Mouse (Mus musculus) lung, embryonic 16.5 days (tissue): Measurements from ENCODE around the gene Cipc. TPM values are rescaled to one million over a fixed set of nuclear protein-coding genes. Genes with fewer than 3 reads are reported as not detected.

Source experiments
- ATAC-seq: fragments of 200-750 bp; cut with Nextera tagmentation; 2 replicates; pipeline ENCODE4 v1.8.0; 2017; ENCODE audit warnings: low read depth, mild to moderate bottlenecking, moderate library complexity
- H3K27ac ChIP-seq: fragments of 300-500 bp; sonication (generic); 2 replicates; pipeline ENCODE4 v1.5.1; 2014; ENCODE audit warnings: mild to moderate bottlenecking, control low read depth, low read length
- H3K27me3 ChIP-seq: fragments of 300-500 bp; sonication (generic); 2 replicates; pipeline ENCODE4 v1.6.1; 2014; ENCODE audit warnings: low read depth, low read length, mixed read lengths; ENCODE audit not compliant: control insufficient read depth, insufficient read depth
- H3K36me3 ChIP-seq: fragments of 300-500 bp; sonication (generic); 2 replicates; pipeline ENCODE4 v1.6.1; 2014; ENCODE audit warnings: low read length; ENCODE audit not compliant: control insufficient read depth, insufficient read depth
- H3K4me1 ChIP-seq: fragments of 300-500 bp; sonication (generic); replicated peaks from 2 replicates; pipeline ENCODE4 v1.6.1; 2014; ENCODE audit warnings: low read length, mixed read lengths; ENCODE audit not compliant: control insufficient read depth, insufficient read depth
- H3K4me2 ChIP-seq: fragments of 300-500 bp; sonication (generic); 2 replicates; pipeline ENCODE4 v1.6.1; 2014; ENCODE audit warnings: low read depth, low read length, control low read depth
- H3K4me3 ChIP-seq: fragments of 300-500 bp; sonication (generic); 2 replicates; pipeline ENCODE4 v1.5.1; 2014; ENCODE audit warnings: mild to moderate bottlenecking, low read length, control low read depth
- H3K9ac ChIP-seq: fragments of 300-500 bp; sonication (generic); 2 replicates; pipeline ENCODE4 v1.6.1; 2014; ENCODE audit warnings: low read length, control low read depth
- H3K9me3 ChIP-seq: fragments of 300-500 bp; sonication (generic); 2 replicates; pipeline ENCODE4 v1.6.1; 2016; ENCODE audit warnings: low read length; ENCODE audit not compliant: control insufficient read depth
- WGBS: fragments of 180-500 bp; shearing (Covaris S2); extraction: QIAGEN DNeasy Blood & Tissue Kit; methylation state at CpG from one replicate; pipeline ENCODE4 v1.1.7; 2014; 5-methylcytosine and 5-hydroxymethylcytosine counted together
- polyA plus RNA-seq: library from polyadenylated mRNA; unstranded; fragments of >200 nt; fragmentation: Nextera tagmentation; extraction: Ambion mirVana; gene quantifications from 2 replicates; pipeline ENCODE4 v1.2.1, GENCODE M21; 2015

The Cipc gene
- polyA plus RNA-seq, 1 experiment from 2014 or later = 20.2 TPM

DNA sequence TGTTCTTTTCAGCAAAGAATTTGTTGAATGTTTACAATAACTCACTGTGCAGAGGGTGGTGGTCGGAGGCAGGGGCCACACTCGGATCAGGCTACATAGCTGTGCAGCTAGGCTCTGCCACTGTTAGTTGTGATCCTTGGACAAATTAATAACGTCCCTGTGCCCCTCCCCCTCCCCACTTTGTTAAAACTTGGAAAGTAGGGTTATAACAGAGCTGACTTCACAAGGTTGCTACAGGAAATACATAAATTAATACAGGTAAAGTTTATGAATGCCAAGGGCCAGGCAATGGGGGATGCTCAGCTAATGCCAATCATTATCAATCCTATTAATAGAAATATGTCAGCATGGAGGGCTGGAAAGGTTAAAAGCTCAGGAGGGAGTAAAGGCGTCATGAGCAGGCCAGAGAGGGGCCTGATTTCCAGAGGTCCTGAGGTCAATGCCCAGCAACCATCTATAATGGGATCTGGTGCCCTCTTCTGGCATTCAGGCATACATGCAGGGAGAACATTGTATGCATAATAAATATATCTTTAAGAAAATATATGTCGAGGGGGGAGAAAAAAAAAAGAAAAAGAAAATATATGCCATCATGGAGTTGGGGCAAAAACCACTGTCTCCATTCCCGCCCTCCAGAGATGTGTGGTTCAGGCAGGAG is 29.8 kb downstream of the Cipc start:
- no peaks in the 10 kb centered on the region for H3K9me3 ChIP-seq
- peaks cover 30% of the 10 kb centered on the region for H3K4me1 ChIP-seq
- ATAC-seq = no peak
- H3K9ac ChIP-seq = no peak overlapping the region
- H3K4me2 ChIP-seq = no peak overlapping the region
- no peaks in the 10 kb centered on the region; the same call in 1 of the 2 replicates for H3K27me3 ChIP-seq
- H3K4me3 ChIP-seq = no peak overlapping the region
- H3K27ac ChIP-seq = no peak overlapping the region
- 53% methylated on average over 6 of the region's 6 CpGs for WGBS
- no peaks in the 10 kb centered on the region for H3K36me3 ChIP-seq

DNA sequence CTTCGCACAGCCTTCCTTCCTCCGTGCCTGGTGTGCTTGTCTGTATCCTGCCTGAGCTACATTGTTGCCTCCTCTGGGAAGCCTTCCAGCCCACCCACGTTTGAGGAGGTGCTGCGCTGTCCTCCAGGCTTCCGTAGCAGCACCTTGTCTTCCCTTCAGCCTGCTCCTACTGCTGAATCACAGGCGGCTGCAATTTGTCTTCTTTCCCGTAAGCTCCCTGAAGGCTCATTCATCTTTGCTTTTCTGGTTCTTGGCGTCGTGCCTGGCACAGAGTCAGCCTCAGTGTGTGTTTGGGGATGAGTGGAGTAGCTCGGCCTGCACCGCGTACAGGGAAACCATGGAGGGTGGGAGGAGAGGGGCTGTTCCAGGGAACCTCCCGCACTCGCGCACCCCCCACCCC is 31.0 kb downstream of the Cipc start:
- Histone ChIP-seq H3K9me3 (no peaks in the 10 kb centered on the region), H3K4me3 (no peak overlapping the region), H3K27ac (no peak overlapping the region), H3K36me3 (no peaks in the 10 kb centered on the region), H3K4me1 (peaks cover 29% of the 10 kb centered on the region), H3K4me2 (no peak overlapping the region), H3K27me3 (peaks cover 4% of the 10 kb centered on the region), H3K9ac (no peak overlapping the region)
- WGBS = 5% methylated on average over 15 of the region's 15 CpGs
- peak; percentile 11; the same call in 1 of the 2 replicates for ATAC-seq

DNA sequence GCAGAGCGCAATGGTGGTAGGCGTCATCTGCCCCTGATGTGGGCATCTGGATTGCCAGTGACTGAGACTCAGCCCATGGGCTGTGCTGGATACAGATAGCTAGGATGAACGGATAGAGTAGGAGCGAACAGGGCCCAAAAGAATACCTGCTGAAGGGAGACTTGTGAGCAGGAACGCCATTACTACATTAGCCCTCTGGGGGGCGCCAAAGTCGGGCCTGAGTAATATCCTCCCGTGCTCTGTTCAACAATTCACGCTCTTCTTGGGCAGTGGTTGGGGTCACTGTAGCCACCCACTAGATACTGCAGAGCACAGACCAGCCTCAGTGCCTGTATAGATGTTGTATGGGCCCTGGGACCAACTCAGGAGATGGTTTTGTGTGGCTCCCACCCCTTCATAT is 34.3 kb downstream of the Cipc start:
- WGBS = 24% methylated on average over 9 of the region's 9 CpGs
- Histone ChIP-seq H3K27me3 (peaks cover 15% of the 10 kb centered on the region), H3K4me2 (no peak overlapping the region), H3K9me3 (no peaks in the 10 kb centered on the region), H3K4me1 (peaks cover 8% of the 10 kb centered on the region), H3K4me3 (no peak overlapping the region), H3K36me3 (no peaks in the 10 kb centered on the region), H3K27ac (no peak overlapping the region), H3K9ac (no peak overlapping the region)
- no peak for ATAC-seq

GRCm38 (mm10) chr12:86983470-86984193 is 36.8 kb downstream of the Cipc start:
- Histone ChIP-seq H3K9me3 (no peaks in the 10 kb centered on the region), H3K4me1 (no peaks in the 10 kb centered on the region), H3K36me3 (no peaks in the 10 kb centered on the region), H3K4me3 (no peak overlapping the region), H3K27ac (no peak overlapping the region), H3K9ac (no peak overlapping the region), H3K27me3 (peaks cover 27% of the 10 kb centered on the region), H3K4me2 (no peak overlapping the region)
- 3% methylated on average over 27 of the region's 28 CpGs for WGBS
- ATAC-seq = peak; percentile 71; the same call in 1 of the 2 replicates

DNA sequence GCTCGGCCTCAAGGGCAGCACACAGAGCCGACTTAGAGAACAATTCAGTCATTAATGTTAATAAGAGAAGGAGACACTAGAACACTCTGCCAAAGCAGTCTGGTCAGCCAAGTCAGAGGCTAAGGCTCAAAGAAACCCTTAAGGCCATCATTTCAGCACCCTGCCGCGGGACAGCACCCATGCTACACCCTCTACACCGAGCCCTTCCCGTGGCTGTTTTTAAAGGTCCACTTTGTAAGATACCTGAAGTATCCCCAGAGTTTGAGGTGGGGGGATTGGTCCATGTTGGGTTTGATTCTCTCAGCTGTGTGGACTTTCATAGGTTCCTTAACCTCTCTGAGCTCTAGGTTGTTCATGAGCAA is 37.3 kb downstream of the Cipc start:
- H3K27me3 ChIP-seq = peaks cover 32% of the 10 kb centered on the region

GRCm38 (mm10) chr12:86986562-86986961 is 39.7 kb downstream of the Cipc start:
- H3K9ac ChIP-seq = no peak overlapping the region
- no peak overlapping the region for H3K4me2 ChIP-seq
- ATAC-seq = no peak
- no peaks in the 10 kb centered on the region for H3K9me3 ChIP-seq
- H3K4me1 ChIP-seq = peaks cover 4% of the 10 kb centered on the region
- H3K36me3 ChIP-seq = no peaks in the 10 kb centered on the region
- peaks cover 55% of the 10 kb centered on the region for H3K27me3 ChIP-seq
- WGBS = 56% methylated on average over 4 of the region's 4 CpGs
- no peak overlapping the region for H3K4me3 ChIP-seq
- no peak overlapping the region for H3K27ac ChIP-seq

More for the DNA sequence above, 37.3 kb downstream of the Cipc start:
- WGBS = 9% methylated on average over 6 of the region's 6 CpGs
- Histone ChIP-seq H3K36me3 (no peaks in the 10 kb centered on the region), H3K4me2 (no peak overlapping the region), H3K9ac (no peak overlapping the region), H3K4me3 (no peak overlapping the region), H3K27ac (no peak overlapping the region), H3K4me1 (no peaks in the 10 kb centered on the region), H3K9me3 (no peaks in the 10 kb centered on the region)
- ATAC-seq = no peak

GRCm38 (mm10) chr12:86988227-86988626 is 41.4 kb downstream of the Cipc start:
- Histone ChIP-seq H3K27ac (no peak overlapping the region), H3K4me3 (no peak overlapping the region), H3K36me3 (no peaks in the 10 kb centered on the region), H3K4me2 (no peak overlapping the region), H3K4me1 (peaks cover 4% of the 10 kb centered on the region), H3K9me3 (no peaks in the 10 kb centered on the region), H3K9ac (no peak overlapping the region), H3K27me3 (peaks cover 51% of the 10 kb centered on the region)
- WGBS = 38% methylated on average over 16 of the region's 16 CpGs
- ATAC-seq = no peak

DNA sequence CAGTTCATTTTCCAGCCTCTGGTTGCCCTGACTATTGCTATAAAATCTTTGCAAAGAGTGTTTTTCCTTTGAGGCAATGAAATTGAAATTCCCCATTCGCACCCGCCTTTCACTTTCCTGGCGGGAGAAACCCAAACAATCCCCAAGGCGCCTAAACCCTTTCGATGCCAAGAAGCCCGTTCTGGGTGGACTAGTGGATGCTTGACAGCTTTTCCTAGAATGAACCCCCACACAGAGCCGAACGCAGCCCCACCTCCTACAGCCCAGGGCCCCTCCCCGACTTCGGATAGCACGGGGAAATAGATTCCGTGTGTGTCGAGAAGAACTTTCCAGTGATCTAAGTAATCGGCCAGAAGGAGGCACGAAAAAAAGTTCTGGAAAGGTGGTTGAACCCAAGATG is 42.5 kb downstream of the Cipc start:
- no peak overlapping the region for H3K4me2 ChIP-seq

DNA sequence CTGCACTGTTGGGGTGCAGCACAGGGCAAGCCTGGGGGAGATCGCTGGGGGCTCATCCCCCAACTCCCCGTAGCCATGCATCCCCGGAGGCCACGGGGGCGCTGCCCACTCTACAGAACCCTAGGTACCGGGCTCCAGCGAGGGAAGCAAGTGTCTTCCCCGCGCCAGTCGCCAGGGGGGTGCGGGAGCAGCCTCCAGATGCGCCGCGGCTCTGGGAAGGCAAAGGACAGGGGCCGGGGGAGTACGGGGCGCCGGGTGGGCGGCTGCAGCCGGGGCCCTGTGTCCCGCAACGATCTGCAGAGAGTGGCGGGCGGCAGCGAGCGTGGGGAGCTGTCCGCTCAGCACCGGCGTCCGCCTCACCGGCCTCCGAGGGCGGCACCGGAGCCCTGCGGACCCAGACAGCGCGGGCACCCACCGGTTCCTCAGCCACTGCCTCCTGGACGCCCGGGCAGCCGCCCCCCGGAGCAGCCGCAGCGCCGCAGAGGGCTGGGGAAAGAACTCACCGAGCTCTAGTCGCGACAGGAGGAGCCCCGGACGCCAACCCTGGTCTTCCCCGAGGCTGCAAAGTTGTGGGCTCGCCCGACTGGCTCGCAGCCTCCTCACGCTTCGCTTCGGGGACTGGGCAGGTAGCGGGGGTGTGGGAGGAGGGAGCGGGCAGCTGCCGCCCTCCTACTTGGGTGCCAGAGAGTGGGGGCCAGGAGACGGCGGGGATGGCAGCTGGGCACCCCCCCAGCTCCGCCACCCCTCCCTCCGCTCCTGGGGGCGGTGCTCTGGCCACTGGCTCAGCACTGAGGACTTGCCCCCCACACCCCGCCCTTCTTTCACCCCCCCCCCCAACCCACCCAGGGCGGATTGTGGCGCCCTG is 43.3 kb downstream of the Cipc start, which contains the start of gene Zdhhc22:
Zdhhc22 (minus strand) TSS at position 541 of the 865 bp plus-strand sequence.
- ATAC-seq = peak; percentile 84
- no peak within 1 kb of the TSS for H3K27ac ChIP-seq
- peaks cover 4% of the 10 kb centered on the region for H3K4me1 ChIP-seq
- no peak within 1 kb of the TSS for H3K9ac ChIP-seq
- WGBS = 2% methylated on average over 51 of the region's 68 CpGs
- H3K4me3 ChIP-seq = peak within 1 kb of the TSS; percentile 13
- H3K27me3 ChIP-seq = peaks cover 48% of the 10 kb centered on the region
- H3K4me2 ChIP-seq = peak within 1 kb of the TSS; percentile 34; the same call in 1 of the 2 replicates
- no peaks in the 10 kb centered on the region for H3K9me3 ChIP-seq
- H3K36me3 ChIP-seq = no peaks in the 10 kb centered on the region

More for the DNA sequence above, 42.5 kb downstream of the Cipc start:
- 8% methylated on average over 15 of the region's 15 CpGs for WGBS
- no peak overlapping the region for H3K27ac ChIP-seq
- H3K9ac ChIP-seq = no peak overlapping the region
- H3K4me3 ChIP-seq = no peak overlapping the region
- H3K9me3 ChIP-seq = no peaks in the 10 kb centered on the region
- peaks cover 50% of the 10 kb centered on the region for H3K27me3 ChIP-seq
- no peaks in the 10 kb centered on the region for H3K36me3 ChIP-seq
- ATAC-seq = no peak
- H3K4me1 ChIP-seq = peaks cover 4% of the 10 kb centered on the region
